Comparison of ENCODE assay signal across 29 mouse cellular contexts in the genomic region with DNA sequence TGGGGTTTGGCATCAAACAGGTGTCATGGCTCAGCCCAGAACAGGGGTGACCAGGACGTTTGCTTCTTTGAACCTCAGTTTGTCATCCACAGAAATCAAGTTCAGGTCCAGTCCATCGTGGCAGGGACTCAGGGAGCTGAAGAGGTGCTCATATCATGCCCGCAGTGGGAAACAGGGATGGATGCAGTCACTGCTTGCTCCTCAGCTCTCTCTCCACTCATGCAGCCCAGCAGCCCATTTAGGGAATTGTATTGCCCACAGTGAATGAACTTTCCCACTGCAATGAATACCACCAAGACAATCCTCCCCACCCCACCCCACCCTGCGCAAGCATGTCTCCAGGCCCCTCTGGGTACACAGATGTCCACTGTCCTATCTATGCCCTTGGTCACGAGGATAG. TPM values are rescaled to one million over a fixed set of nuclear protein-coding genes. Genes with fewer than 3 reads are reported as not detected.
"Had no signal": no experiment of that assay in that cellular context is flagged by ENCODE, and none has a peak within 500 bp of the region (broad histone marks: within the 10 kb centered on the region; RNA-seq: fewer than 3 reads in every experiment).

No protein-coding gene starts in this region.

- H3K9ac ChIP-seq: limb, embryonic 12.5 days; limb, embryonic 13.5 days; limb, embryonic 15.5 days; liver, embryonic 12.5 days; liver, embryonic 13.5 days; liver, embryonic 14.5 days; liver, embryonic 15.5 days; liver, postnatal 0 days; lung, embryonic 14.5 days; midbrain, embryonic 12.5 days; midbrain, embryonic 13.5 days; neural tube, embryonic 12.5 days; neural tube, embryonic 13.5 days had no signal

- ATAC-seq: liver, embryonic 12.5 days; liver, postnatal 0 days; midbrain, embryonic 13.5 days; midbrain, embryonic 16.5 days had no signal

- DNase-seq: left cerebral cortex, postnatal 4 days; liver; liver, embryonic 13.5 days; liver, postnatal 0 days; midbrain, embryonic 14.5 days had no signal

- H3K36me3 ChIP-seq: liver, embryonic 13.5 days had no signal

- H3K27ac ChIP-seq: left cerebral cortex, adult 2 months; limb, embryonic 10.5 days; limb, embryonic 12.5 days; limb, embryonic 13.5 days; limb, embryonic 15.5 days; liver, embryonic 12.5 days; liver, embryonic 13.5 days; liver, embryonic 14.5 days; liver, embryonic 15.5 days; macrophage; midbrain, embryonic 10.5 days; midbrain, embryonic 12.5 days; midbrain, embryonic 13.5 days; neural tube, embryonic 12.5 days; neural tube, embryonic 13.5 days had no signal

- H3K4me3 ChIP-seq: left cerebral cortex, adult 2 months; limb, embryonic 10.5 days; limb, embryonic 12.5 days; limb, embryonic 13.5 days; limb, embryonic 15.5 days; liver, embryonic 12.5 days; liver, embryonic 13.5 days; liver, embryonic 15.5 days; megakaryocyte, embryonic 14.5 days; midbrain, embryonic 10.5 days; midbrain, embryonic 12.5 days; midbrain, embryonic 13.5 days; myocyte; neural tube, embryonic 12.5 days; neural tube, embryonic 13.5 days had no signal

- H3K27me3 ChIP-seq: limb, embryonic 12.5 days; limb, embryonic 13.5 days; limb, embryonic 15.5 days; liver, embryonic 12.5 days; liver, embryonic 13.5 days; liver, embryonic 15.5 days; midbrain, embryonic 12.5 days; midbrain, embryonic 13.5 days; neural tube, embryonic 12.5 days; neural tube, embryonic 13.5 days had no signal

- H3K4me1 ChIP-seq: limb, embryonic 15.5 days; midbrain, embryonic 12.5 days; midbrain, embryonic 13.5 days; neural tube, embryonic 12.5 days; neural tube, embryonic 13.5 days had no signal

- H3K4me2 ChIP-seq: limb, embryonic 12.5 days; limb, embryonic 13.5 days; limb, embryonic 15.5 days; liver, embryonic 11.5 days; liver, embryonic 12.5 days; liver, embryonic 13.5 days; liver, embryonic 15.5 days; lung, embryonic 14.5 days; midbrain, embryonic 12.5 days; midbrain, embryonic 13.5 days; neural tube, embryonic 12.5 days; neural tube, embryonic 13.5 days had no signal

- H3K9me3 ChIP-seq: limb, embryonic 10.5 days; limb, embryonic 12.5 days; limb, embryonic 13.5 days; limb, embryonic 15.5 days; liver, embryonic 12.5 days; liver, embryonic 13.5 days; liver, embryonic 15.5 days; megakaryocyte, embryonic 14.5 days; midbrain, embryonic 10.5 days; midbrain, embryonic 12.5 days; midbrain, embryonic 13.5 days; neural tube, embryonic 12.5 days; neural tube, embryonic 13.5 days had no signal

RNA-seq across cellular contexts. Expression of gene Ldlrad1, which starts 3.0 kb away (rescaled TPM):
- polyA plus RNA-seq: limb, embryonic 10.5 days; limb, embryonic 11.5 days; limb, embryonic 12.5 days; limb, embryonic 13.5 days; limb, embryonic 15.5 days; liver, adult 2 months; liver, embryonic 11.5 days; liver, embryonic 12.5 days; liver, embryonic 13.5 days; liver, embryonic 14.5 days; liver, embryonic 15.5 days; liver, embryonic 16.5 days; liver, postnatal 0 days; lung, embryonic 14.5 days; macrophage; midbrain, embryonic 10.5 days; midbrain, embryonic 12.5 days; midbrain, embryonic 13.5 days; midbrain, embryonic 14.5 days; midbrain, embryonic 16.5 days; midbrain, postnatal 0 days; myocyte; neural tube, embryonic 11.5 days; neural tube, embryonic 12.5 days; neural tube, embryonic 13.5 days had no signal
